27 mouse cellular contexts compared by ENCODE assay signal in genomic region chr14:25328230-25328629, GRCm38 (mm10).
DNase-seq lines count a peak whose midpoint lies in the region; ATAC-seq lines count a peak whose summit lies in the region.
"Had no signal": no experiment of that assay in that cellular context is flagged by ENCODE, and none has a peak within 500 bp of the region (broad histone marks: within the 10 kb centered on the region; RNA-seq: fewer than 3 reads in every experiment).

No protein-coding gene starts in this region.

- H3K4me3 ChIP-seq in forebrain, embryonic 10.5 days = no peak overlapping the region
- no peak overlapping the region for H3K4me3 ChIP-seq in forebrain, embryonic 12.5 days (replicated peaks)
- no peak overlapping the region for H3K4me3 ChIP-seq in heart, embryonic 13.5 days
- no peak overlapping the region for H3K4me3 ChIP-seq in kidney, embryonic 16.5 days (ENCODE audit: low read length)
- H3K4me3 ChIP-seq: embryonic facial prominence, embryonic 10.5 days; embryonic facial prominence, embryonic 15.5 days; hindbrain, embryonic 12.5 days; limb, embryonic 12.5 days; liver, embryonic 15.5 days had no signal

- no peak overlapping the region for H3K4me2 ChIP-seq in forebrain, embryonic 12.5 days
- H3K4me2 ChIP-seq in heart, embryonic 13.5 days = no peak overlapping the region
- H3K4me2 ChIP-seq in kidney, embryonic 16.5 days (replicated peaks; ENCODE audit: low read depth, low read length) = no peak overlapping the region
- H3K4me2 ChIP-seq: embryonic facial prominence, embryonic 15.5 days; hindbrain, embryonic 12.5 days; limb, embryonic 12.5 days; liver, embryonic 15.5 days; lung, embryonic 14.5 days had no signal

- 91% methylated on average over 5 of the region's 5 CpGs for WGBS in forebrain, embryonic 10.5 days
- 88% methylated on average over 5 of the region's 5 CpGs for whole genome bisulfite sequencing in forebrain, embryonic 12.5 days
- 57% methylated on average over 5 of the region's 5 CpGs for WGBS in heart, embryonic 13.5 days
- 56% methylated on average over 5 of the region's 5 CpGs for WGBS in kidney, embryonic 16.5 days

- peaks cover 11% of the 10 kb centered on the region; the same call in 1 of the 2 replicates for H3K27me3 ChIP-seq in forebrain, embryonic 10.5 days (ENCODE audit: poor library complexity, severe bottlenecking)
- no peaks in the 10 kb centered on the region for H3K27me3 ChIP-seq in forebrain, embryonic 12.5 days
- H3K27me3 ChIP-seq in heart, embryonic 13.5 days (replicated peaks) = no peaks in the 10 kb centered on the region
- no peaks in the 10 kb centered on the region for H3K27me3 ChIP-seq in kidney, embryonic 16.5 days (ENCODE audit: insufficient read depth, low read length)
- H3K27me3 ChIP-seq: embryonic facial prominence, embryonic 15.5 days; hindbrain, embryonic 12.5 days; limb, embryonic 12.5 days; liver, embryonic 15.5 days had no signal

- H3K4me1 ChIP-seq in forebrain, embryonic 10.5 days = peaks cover 9% of the 10 kb centered on the region
- H3K4me1 ChIP-seq in forebrain, embryonic 12.5 days = peaks cover 13% of the 10 kb centered on the region
- H3K4me1 ChIP-seq in heart, embryonic 13.5 days = peaks cover 25% of the 10 kb centered on the region
- H3K4me1 ChIP-seq in kidney, embryonic 16.5 days (ENCODE audit: insufficient read depth, low read length) = peaks cover 13% of the 10 kb centered on the region
- H3K4me1 ChIP-seq: liver, embryonic 15.5 days had no signal

- H3K36me3 ChIP-seq in forebrain, embryonic 10.5 days (replicated peaks) = no peaks in the 10 kb centered on the region
- H3K36me3 ChIP-seq in forebrain, embryonic 12.5 days (replicated peaks) = no peaks in the 10 kb centered on the region
- no peaks in the 10 kb centered on the region for H3K36me3 ChIP-seq in heart, embryonic 13.5 days
- no peaks in the 10 kb centered on the region for H3K36me3 ChIP-seq in kidney, embryonic 16.5 days (ENCODE audit: insufficient read depth, low read length)
- H3K36me3 ChIP-seq: embryonic facial prominence, embryonic 10.5 days; embryonic facial prominence, embryonic 15.5 days; hindbrain, embryonic 12.5 days; limb, embryonic 12.5 days; liver, embryonic 15.5 days had no signal

- DNase-seq in forebrain, embryonic 10.5 days (ENCODE audit: extremely low spot score, low spot score) = no peak
- no peak for DNase-seq in heart, adult 8-10 months (ENCODE audit: low spot score)
- no peak for DNase-seq in kidney, postnatal 25 days
- no peak for DNase-seq in left cerebral cortex, adult 18-20 months (ENCODE audit: low spot score in 2 of 2)
- DNase-seq: B cell, adult 2 months; cerebellum, adult 8-10 months; cerebellum, postnatal 25 days; gastrocnemius, postnatal 14 days; kidney, adult 8-10 months; kidney, postnatal 10 days; layer of hippocampus, adult 9-11 months; lung, embryonic 14.5 days; lung, postnatal 14 days; midbrain, embryonic 14.5 days; right cerebral cortex, postnatal 25 days; spleen, adult 18-20 months; thymus, postnatal 14 days had no signal

- no peaks in the 10 kb centered on the region for H3K9me3 ChIP-seq in forebrain, embryonic 10.5 days
- no peaks in the 10 kb centered on the region for H3K9me3 ChIP-seq in forebrain, embryonic 12.5 days
- no peaks in the 10 kb centered on the region for H3K9me3 ChIP-seq in heart, embryonic 13.5 days
- H3K9me3 ChIP-seq in kidney, embryonic 16.5 days (ENCODE audit: low read length) = no peaks in the 10 kb centered on the region
- H3K9me3 ChIP-seq: embryonic facial prominence, embryonic 10.5 days; embryonic facial prominence, embryonic 15.5 days; hindbrain, embryonic 12.5 days; limb, embryonic 12.5 days; liver, embryonic 15.5 days had no signal

- H3K9ac ChIP-seq in forebrain, embryonic 12.5 days = no peak overlapping the region
- no peak overlapping the region for H3K9ac ChIP-seq in heart, embryonic 13.5 days
- H3K9ac ChIP-seq in kidney, embryonic 16.5 days (replicated peaks; ENCODE audit: low read length) = no peak overlapping the region
- H3K9ac ChIP-seq: embryonic facial prominence, embryonic 15.5 days; hindbrain, embryonic 12.5 days; limb, embryonic 12.5 days; liver, embryonic 15.5 days; lung, embryonic 14.5 days had no signal

- no peak for ATAC-seq in forebrain, embryonic 12.5 days (ENCODE audit: low FRiP score)
- no peak for ATAC-seq in heart, embryonic 13.5 days (ENCODE audit: extremely low read depth, insufficient number of reproducible peaks, low FRiP score, low TSS enrichment)
- 0 out of 2 replicates have a peak, but pooled peaks have one; percentile 27 for ATAC-seq in kidney, embryonic 16.5 days (ENCODE audit: low FRiP score, low TSS enrichment)
- ATAC-seq: forebrain, embryonic 14.5 days; intestine, embryonic 16.5 days had no signal

- peak overlapping the region; percentile 41; the same call in 1 of the 2 replicates for H3K27ac ChIP-seq in forebrain, embryonic 10.5 days
- no peak overlapping the region for H3K27ac ChIP-seq in forebrain, embryonic 12.5 days
- peak overlapping the region; percentile 77 for H3K27ac ChIP-seq in heart, embryonic 13.5 days (replicated peaks)
- H3K27ac ChIP-seq in kidney, embryonic 16.5 days (ENCODE audit: low read length) = no peak overlapping the region
- H3K27ac ChIP-seq: embryonic facial prominence, embryonic 10.5 days; embryonic facial prominence, embryonic 15.5 days; hindbrain, embryonic 12.5 days; limb, embryonic 12.5 days; liver, embryonic 15.5 days had no signal

Comparison
In these comparisons a context has a peak if more than half of its experiments do, and no peak if none do; other contexts are left out.
1. H3K27ac ChIP-seq: peak in forebrain, embryonic 10.5 days (single experiment) and heart, embryonic 13.5 days (single experiment); none in forebrain, embryonic 12.5 days (single experiment) and kidney, embryonic 16.5 days (single experiment).